Mouse (Mus musculus) cerebellum, postnatal 10 days (tissue): ENCODE results near the gene BC107364.
"Not testable (repeated sequence)": the region's sequence is repeated elsewhere in the genome, so short reads cannot be mapped to it uniquely, and the experiment has no call there.

Experiments used
- DNase-seq, 2 experiments: peaks; one replicate each; pipeline ENCODE4 v3.0.0; 2021; ENCODE audit warnings: mixed read lengths in 2 of 2

The BC107364 gene

DNA sequence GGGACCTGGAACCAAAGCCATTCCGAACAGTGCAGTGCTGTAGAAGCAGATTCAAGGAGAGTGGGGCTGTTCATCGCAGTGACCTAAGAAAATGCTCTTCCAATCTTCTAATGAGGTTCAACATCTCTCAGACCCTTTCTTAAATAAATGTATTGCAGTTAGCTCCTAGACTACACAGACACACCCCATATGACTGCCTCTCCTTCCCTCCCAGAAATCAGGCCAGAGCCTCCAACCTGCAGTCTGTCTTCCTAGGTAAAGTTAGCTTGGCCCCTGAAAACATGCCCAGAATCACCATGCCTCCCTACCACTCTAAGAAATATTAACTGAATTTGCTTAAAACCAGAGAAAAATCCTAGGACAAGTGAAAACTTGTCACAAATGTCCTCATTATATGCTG, 33.3 kb upstream of the BC107364 start:
- DNase-seq = no peak

GRCm38 (mm10) chr3:96484921-96485320, 32.8 kb upstream of the BC107364 start:
- DNase-seq = no peak

GRCm38 (mm10) chr3:96483946-96484345, 31.8 kb upstream of the BC107364 start:
- DNase-seq = no peak

- DNase-seq = not testable (repeated sequence)
These were observed 30.9 kb upstream of the BC107364 start for GRCm38 (mm10) chr3:96483044-96483443.

- no peak for DNase-seq
These were observed 30.3 kb upstream of the BC107364 start for GRCm38 (mm10) chr3:96482451-96482850.

- DNase-seq = no peak
These were observed 29.8 kb upstream of the BC107364 start for GRCm38 (mm10) chr3:96481856-96482255.

- DNase-seq = no peak
These were observed 28.7 kb upstream of the BC107364 start for GRCm38 (mm10) chr3:96480684-96481270.

- no peak for DNase-seq
These were observed 27.1 kb upstream of the BC107364 start for GRCm38 (mm10) chr3:96479249-96479648.

- no peak for DNase-seq
These were observed 25.5 kb upstream of the BC107364 start for GRCm38 (mm10) chr3:96477558-96477957.

DNA sequence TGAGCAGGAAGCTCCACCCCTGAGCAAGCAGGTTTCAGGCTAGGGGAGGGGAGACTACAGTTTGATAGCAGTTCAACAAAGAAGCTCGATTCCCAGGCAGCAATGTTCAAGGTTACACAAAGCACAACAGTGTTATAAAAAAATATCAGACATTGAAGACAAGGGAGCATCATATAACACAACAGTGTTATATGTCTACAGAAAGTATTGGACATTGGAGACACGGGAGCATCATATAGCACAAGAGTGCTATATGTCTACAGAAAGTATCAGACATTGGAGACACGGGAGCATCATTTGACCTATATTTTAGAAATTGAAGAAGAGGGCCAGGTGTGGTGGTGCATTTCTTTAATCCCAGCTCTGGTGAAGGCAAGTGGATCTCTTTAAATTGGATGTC, 25.0 kb upstream of the BC107364 start:
- no peak for DNase-seq

- no peak for DNase-seq
These were observed 23.0 kb upstream of the BC107364 start for GRCm38 (mm10) chr3:96474909-96475655.

- DNase-seq = not testable (repeated sequence)
These were observed 21.4 kb upstream of the BC107364 start for GRCm38 (mm10) chr3:96473556-96473955.

DNA sequence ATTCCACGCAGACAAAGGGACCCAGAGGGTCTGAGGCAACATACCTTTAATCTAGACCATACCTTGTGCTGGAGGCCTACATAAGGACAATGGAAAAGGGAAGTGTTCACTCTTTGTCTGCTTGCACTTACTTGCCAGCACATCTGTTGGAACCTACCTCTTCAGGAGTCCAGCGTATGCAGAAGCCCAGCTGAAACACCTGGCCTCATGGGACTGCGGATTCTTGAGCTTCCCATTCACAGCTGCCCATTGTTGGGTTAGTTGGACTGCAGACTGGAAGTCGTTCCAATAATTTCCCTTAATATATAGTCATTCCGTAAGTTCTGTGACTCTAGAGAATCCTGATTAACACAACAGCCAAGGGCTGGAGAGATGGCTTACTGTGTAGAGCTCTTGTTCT, 20.0 kb upstream of the BC107364 start:
- no peak for DNase-seq

DNA sequence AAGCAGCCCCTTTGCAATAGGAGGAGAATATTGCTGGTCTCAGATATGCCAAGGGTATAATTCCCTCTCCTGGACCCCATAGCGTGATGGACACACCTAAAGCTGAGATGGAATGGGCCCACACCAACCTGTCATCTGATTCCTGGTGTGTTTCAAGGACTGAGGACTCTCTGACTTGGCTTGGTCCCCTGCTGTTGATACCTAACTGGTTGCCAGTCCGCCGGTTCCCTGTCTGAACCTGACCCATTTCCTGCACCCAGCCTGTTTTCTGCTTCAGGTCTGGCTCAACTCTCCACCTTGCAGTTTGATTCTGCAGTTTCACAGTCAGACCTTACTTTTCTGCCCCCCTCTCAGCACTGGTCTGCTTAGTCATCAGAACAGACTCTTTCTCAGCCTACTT, 17.5 kb upstream of the BC107364 start:
- no peak for DNase-seq

DNA sequence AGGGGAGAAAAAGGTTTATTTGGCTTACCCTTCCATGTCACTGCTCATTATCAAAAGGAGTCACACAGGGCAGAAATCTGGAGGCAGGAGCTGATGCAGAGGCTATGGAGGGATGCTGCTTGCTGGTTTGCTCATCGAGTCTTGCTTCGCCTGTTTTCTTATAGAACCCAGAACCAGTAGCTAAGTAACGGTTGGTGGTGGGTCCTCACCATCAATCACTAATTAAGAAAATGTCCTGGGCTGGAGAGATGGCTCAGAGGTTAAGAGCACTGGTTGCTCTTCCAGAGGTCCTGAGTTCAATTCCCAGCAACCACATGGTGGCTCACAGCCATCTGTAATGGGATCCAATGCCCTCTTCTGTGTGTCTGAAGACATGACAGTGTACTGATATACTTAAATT, 16.2 kb upstream of the BC107364 start:
- DNase-seq = not testable (repeated sequence)

GRCm38 (mm10) chr3:96467641-96468040, 15.5 kb upstream of the BC107364 start:
- DNase-seq = no peak

GRCm38 (mm10) chr3:96463891-96464290, 11.8 kb upstream of the BC107364 start:
- DNase-seq = no peak

DNA sequence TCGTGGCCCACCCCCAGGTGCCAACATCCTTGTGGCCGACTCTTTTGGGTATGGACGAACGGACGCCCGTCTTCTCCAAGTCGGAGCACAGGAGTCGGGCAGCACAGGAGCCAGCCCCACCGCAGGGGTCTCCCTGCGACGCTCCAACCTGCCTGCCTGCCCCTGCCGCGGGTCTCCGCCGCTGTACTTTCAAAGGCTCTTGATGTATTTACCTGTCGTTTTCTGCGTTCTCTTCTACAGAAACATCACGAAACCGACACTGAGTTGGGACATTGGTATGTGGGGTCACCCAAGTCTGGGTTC, 8.4 kb upstream of the BC107364 start:
- DNase-seq = not testable (repeated sequence)

DNA sequence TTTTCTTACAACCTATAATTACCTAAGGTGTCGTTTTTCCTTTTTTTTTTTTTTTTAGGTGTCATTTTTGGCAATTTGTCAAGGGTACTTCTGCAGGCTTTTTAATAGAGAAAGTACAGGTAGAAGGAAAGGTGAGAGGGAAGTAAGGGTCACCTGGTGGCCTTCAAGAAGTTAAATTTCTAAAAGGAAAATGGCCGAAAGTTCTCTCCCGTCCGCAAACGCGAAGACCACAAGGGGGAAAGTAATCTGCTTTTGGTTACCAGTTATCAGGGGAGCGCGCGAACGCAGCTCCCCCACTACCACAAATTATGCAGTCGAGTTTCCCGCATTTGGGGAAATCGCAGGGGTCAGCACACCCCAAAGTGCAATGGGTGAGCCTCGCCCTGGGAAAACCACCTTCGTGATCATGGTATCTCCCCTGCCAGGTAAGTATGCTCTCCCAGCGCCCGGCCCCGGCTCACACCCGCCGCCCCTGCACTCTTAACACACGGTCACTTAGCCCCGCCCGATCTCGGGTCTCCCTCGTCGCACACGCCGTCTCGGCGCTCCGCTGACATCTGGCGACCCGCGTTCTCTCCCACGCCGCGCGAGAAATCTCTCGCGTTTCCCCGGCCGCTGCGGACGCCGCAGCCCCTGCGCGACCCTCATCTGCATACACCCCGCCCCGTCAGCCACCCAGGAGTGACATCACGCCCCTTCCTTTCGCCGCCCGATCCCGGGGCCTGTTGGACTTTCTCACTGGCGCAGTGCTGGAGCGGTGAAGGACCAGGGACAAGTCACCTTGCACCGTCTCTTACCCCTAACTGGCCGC, 7.9 kb upstream of the BC107364 start:
- not testable (repeated sequence) for DNase-seq

DNA sequence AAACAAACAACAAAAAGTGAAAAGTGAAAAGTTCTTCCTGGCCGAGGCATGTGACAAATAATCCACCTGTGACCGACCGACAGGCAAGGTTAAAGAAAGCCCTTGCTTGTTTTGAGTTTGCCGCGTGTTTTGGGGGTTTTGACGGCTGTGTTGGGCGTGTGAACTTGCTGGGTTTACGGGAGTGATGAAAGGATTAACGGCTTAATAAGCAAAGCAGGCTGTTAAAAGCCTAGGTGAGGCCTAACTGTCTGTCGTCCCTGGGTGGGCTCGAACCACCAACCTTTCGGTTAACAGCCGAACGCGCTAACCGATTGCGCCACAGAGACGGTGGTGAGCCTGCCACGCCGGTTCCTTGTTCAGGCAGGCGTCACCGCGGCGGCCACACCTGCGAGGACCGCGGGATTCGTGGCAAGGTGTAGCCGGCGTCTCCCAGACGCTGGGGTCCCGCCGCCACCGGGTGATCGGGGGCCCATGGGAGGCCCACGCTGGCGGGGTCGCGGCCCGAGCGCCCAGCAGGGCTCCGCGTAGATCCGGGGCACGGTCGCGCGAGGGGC, 6.9 kb upstream of the BC107364 start:
- DNase-seq = not testable (repeated sequence)

- DNase-seq = not testable (repeated sequence)
These were observed 5.9 kb upstream of the BC107364 start for GRCm38 (mm10) chr3:96458008-96458407.

- DNase-seq = not testable (repeated sequence)
These were observed 847 bp downstream of the BC107364 start for GRCm38 (mm10) chr3:96451181-96451737.

DNA sequence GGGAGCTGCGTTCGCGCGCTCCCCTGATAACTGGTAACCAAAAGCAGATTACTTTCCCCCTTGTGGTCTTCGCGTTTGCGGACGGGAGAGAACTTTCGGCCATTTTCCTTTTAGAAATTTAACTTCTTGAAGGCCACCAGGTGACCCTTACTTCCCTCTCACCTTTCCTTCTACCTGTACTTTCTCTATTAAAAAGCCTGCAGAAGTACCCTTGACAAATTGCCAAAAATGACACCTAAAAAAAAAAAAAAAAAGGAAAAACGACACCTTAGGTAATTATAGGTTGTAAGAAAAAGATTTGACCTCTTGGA, 1.6 kb downstream of the BC107364 start:
- not testable (repeated sequence) for DNase-seq
